ENCODE assay signal across 8 mouse cellular contexts in the genomic region with DNA sequence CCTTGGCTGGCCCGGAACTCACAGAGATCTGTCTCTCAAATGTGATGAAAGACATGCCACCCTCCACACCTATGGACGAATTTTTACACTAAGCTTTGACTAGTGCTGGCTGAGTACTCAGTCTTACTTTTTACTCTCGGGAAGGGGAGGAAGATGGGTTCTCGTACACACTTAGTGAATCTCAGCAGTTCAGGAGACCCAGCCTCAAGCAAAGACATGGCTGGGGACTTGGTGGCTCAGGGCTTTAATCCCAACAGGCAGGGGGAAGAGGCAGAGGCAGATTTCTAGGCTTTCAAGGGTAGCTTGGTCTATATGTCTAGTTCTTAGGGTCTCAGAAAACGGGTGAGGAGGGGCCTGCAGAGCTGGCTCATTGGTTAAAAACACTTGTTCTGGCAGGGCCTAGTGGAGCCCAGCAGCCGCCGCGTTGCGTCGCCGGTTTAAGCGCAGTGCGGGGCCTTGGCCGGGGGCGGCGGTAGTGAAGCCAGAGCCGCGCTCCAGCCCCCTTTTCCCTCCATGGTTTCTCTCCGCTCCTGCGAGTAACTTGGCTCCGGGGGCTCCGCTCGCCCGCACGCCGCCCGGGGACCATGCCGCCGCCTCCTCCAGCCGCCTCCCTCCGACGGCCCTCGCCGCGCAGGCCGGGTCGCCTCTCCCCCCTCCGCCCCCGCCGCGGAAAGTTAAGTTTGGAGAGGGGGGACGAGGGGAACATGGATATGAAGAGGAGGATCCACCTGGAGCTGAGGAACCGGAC. TPM values are rescaled to one million over a fixed set of nuclear protein-coding genes. Genes with fewer than 3 reads are reported as not detected.
A peak's percentile ranks its signal among the peaks of the same experiment; 100 is the strongest.
DNase-seq lines count a peak whose midpoint lies in the region; ATAC-seq and TF ChIP-seq lines count a peak whose summit lies in the region.

No protein-coding gene starts in this region.

- peak overlapping the region; percentile 50 for H3K4me2 ChIP-seq in forebrain, embryonic 14.5 days (ENCODE audit: low read length)
- H3K4me2 ChIP-seq in stomach, embryonic 14.5 days (replicated peaks; ENCODE audit: low read depth, low read length): peak overlapping the region; percentile 40

- no peaks in the 10 kb centered on the region for H3K4me1 ChIP-seq in ES-Bruce4 (ENCODE audit: control insufficient read depth, insufficient read depth, low read length)
- H3K4me1 ChIP-seq in forebrain, embryonic 14.5 days (ENCODE audit: control insufficient read depth, insufficient read depth, low read length): no peaks in the 10 kb centered on the region
- H3K4me1 ChIP-seq in stomach, embryonic 14.5 days (ENCODE audit: control insufficient read depth, insufficient read depth, low read length): no peaks in the 10 kb centered on the region

- ATAC-seq in forebrain, embryonic 14.5 days: peak; percentile 92
- ATAC-seq in hematopoietic stem cell, adult 5-6 weeks (replicated peaks in 1 of 2; ENCODE audit: insufficient read depth in 1 of 2, low FRiP score in 2 of 2, low TSS enrichment in 1 of 2, low read depth in 1 of 2, poor library complexity in 2 of 2, severe bottlenecking in 2 of 2): peak; percentile 94 to 96
- ATAC-seq in megakaryocyte-erythroid progenitor cell, adult 5-6 weeks (replicated peaks; ENCODE audit: low FRiP score, low TSS enrichment, poor library complexity, severe bottlenecking): peak; percentile 92
- ATAC-seq in stomach, embryonic 14.5 days (ENCODE audit: insufficient number of reproducible peaks, insufficient read depth, low FRiP score, low read depth): peak; percentile 88

- 0 out of 2 replicates have a peak, but pooled peaks cover 2% of the 10 kb centered on the region for H3K27me3 ChIP-seq in ES-Bruce4 (ENCODE audit: control insufficient read depth, insufficient read depth, low read length, poor library complexity, severe bottlenecking)
- no peaks in the 10 kb centered on the region for H3K27me3 ChIP-seq in forebrain, embryonic 14.5 days (replicated peaks; ENCODE audit: control insufficient read depth, insufficient read depth, low read length)
- no peaks in the 10 kb centered on the region for H3K27me3 ChIP-seq in stomach, embryonic 14.5 days (ENCODE audit: control insufficient read depth, insufficient read depth, low read length)

- H3K27ac ChIP-seq in ES-Bruce4 (ENCODE audit: insufficient read depth, low read length): no peak overlapping the region
- H3K27ac ChIP-seq in forebrain, embryonic 14.5 days (ENCODE audit: low read depth, low read length): no peak overlapping the region
- H3K27ac ChIP-seq in stomach, embryonic 14.5 days (ENCODE audit: low read length): no peak overlapping the region

- DNase-seq in ZHBTc4 (ENCODE audit: low read depth, low spot score): peak; percentile 81
- DNase-seq in forebrain, embryonic 14.5 days (ENCODE audit: low spot score): peak; percentile 69
- peak; percentile 22 to 42 for DNase-seq in layer of hippocampus, postnatal 25 days (ENCODE audit: extremely low spot score in 1 of 2, low spot score in 1 of 2)
- DNase-seq in spleen, postnatal 36 days (ENCODE audit: low spot score in 2 of 2): no peak

- 10% methylated on average over 30 of the region's 43 CpGs for WGBS in forebrain, embryonic 14.5 days
- 9% methylated on average over 29 of the region's 43 CpGs for WGBS in stomach, embryonic 14.5 days

- H3K36me3 ChIP-seq in ES-Bruce4 (ENCODE audit: control insufficient read depth, insufficient read depth, low read length, poor library complexity, severe bottlenecking): no peaks in the 10 kb centered on the region
- H3K36me3 ChIP-seq in forebrain, embryonic 14.5 days (ENCODE audit: control insufficient read depth, insufficient read depth, low read length): no peaks in the 10 kb centered on the region
- no peaks in the 10 kb centered on the region for H3K36me3 ChIP-seq in stomach, embryonic 14.5 days (ENCODE audit: control insufficient read depth, insufficient read depth, low read length)

- no peak overlapping the region for H3K4me3 ChIP-seq in ES-Bruce4 (ENCODE audit: low read depth, low read length)
- peak overlapping the region; percentile 26 for H3K4me3 ChIP-seq in forebrain, embryonic 14.5 days (ENCODE audit: low read depth, low read length)
- H3K4me3 ChIP-seq in stomach, embryonic 14.5 days (ENCODE audit: low read depth, low read length): peak overlapping the region; percentile 30; the same call in 1 of the 2 replicates

- TF ChIP-seq POLR2A in ES-Bruce4 (IDR thresholded peaks at IDR 0.05; ENCODE audit: insufficient read depth, low read length): no peak

- no peak for TF ChIP-seq CTCF in ES-Bruce4 (IDR thresholded peaks at IDR 0.05; ENCODE audit: low read depth, low read length)

- peak overlapping the region; percentile 48 for H3K9ac ChIP-seq in ES-Bruce4 (ENCODE audit: low read depth, poor library complexity, severe bottlenecking)
- H3K9ac ChIP-seq in forebrain, embryonic 14.5 days (ENCODE audit: low read length): peak overlapping the region; percentile 47; the same call in 1 of the 2 replicates
- no peak overlapping the region for H3K9ac ChIP-seq in stomach, embryonic 14.5 days (replicated peaks; ENCODE audit: low read depth, low read length)

- TF ChIP-seq EP300 in ES-Bruce4 (IDR thresholded peaks at IDR 0.05; ENCODE audit: insufficient read depth, low read depth, low read length): no peak

- H3K9me3 ChIP-seq in ES-Bruce4 (replicated peaks; ENCODE audit: control insufficient read depth, insufficient read depth, low read length, poor library complexity, severe bottlenecking): no peaks in the 10 kb centered on the region; the same call in 1 of the 2 replicates
- no peaks in the 10 kb centered on the region for H3K9me3 ChIP-seq in forebrain, embryonic 14.5 days (replicated peaks; ENCODE audit: control insufficient read depth, low read length)
- H3K9me3 ChIP-seq in stomach, embryonic 14.5 days (ENCODE audit: control insufficient read depth, low read depth, low read length): no peaks in the 10 kb centered on the region

RNA-seq across cellular contexts. Expression of a gene that starts 5.1 kb away (rescaled TPM):
- polyA plus RNA-seq in ES-Bruce4 (2011; ENCODE audit: insufficient read depth, insufficient read length, low read depth, missing spikeins): 2.0 and 2.1 TPM in 2 replicates
- polyA plus RNA-seq in forebrain, embryonic 14.5 days (2014; fragmentation: Nextera tagmentation; extraction: Ambion mirVana): not detected in 2 replicates
- total RNA-seq in hematopoietic stem cell, adult 5-6 weeks (2017): not detected in 2 replicates
- total RNA-seq in layer of hippocampus, postnatal 25 days (2021): not detected
- total RNA-seq in megakaryocyte-erythroid progenitor cell, adult 5-6 weeks (2014; fragmentation: Nextera tagmentation): not detected in 2 replicates
- not detected in 2 replicates for total RNA-seq in megakaryocyte-erythroid progenitor cell, adult 5-6 weeks (2017)
- not detected in 2 replicates for polyA plus RNA-seq in stomach, embryonic 14.5 days (2014; fragmentation: Nextera tagmentation; extraction: Ambion mirVana)

RNA-seq across cellular contexts. Expression of a gene that starts 23.1 kb away (rescaled TPM):
- 15.5 and 21.7 TPM in 2 replicates for polyA plus RNA-seq in ES-Bruce4 (2011; ENCODE audit: insufficient read depth, insufficient read length, low read depth, missing spikeins)
- polyA plus RNA-seq in forebrain, embryonic 14.5 days (2014; fragmentation: Nextera tagmentation; extraction: Ambion mirVana): 15.6 and 16.3 TPM in 2 replicates
- 12.6 and 14.8 TPM in 2 replicates for total RNA-seq in hematopoietic stem cell, adult 5-6 weeks (2017)
- 10 to 100 TPM; 10.8 to 11.6 TPM for total RNA-seq in layer of hippocampus, postnatal 25 days (2021)
- 4.7 and 8.8 TPM in 2 replicates for total RNA-seq in megakaryocyte-erythroid progenitor cell, adult 5-6 weeks (2014; fragmentation: Nextera tagmentation)
- total RNA-seq in megakaryocyte-erythroid progenitor cell, adult 5-6 weeks (2017): 8.6 and 29.3 TPM in 2 replicates
- polyA plus RNA-seq in stomach, embryonic 14.5 days (2014; fragmentation: Nextera tagmentation; extraction: Ambion mirVana): 15.1 and 18.4 TPM in 2 replicates

RNA-seq across cellular contexts. Expression of a gene that starts 39.6 kb away (rescaled TPM):
- not detected in 2 replicates for polyA plus RNA-seq in ES-Bruce4 (2011; ENCODE audit: insufficient read depth, insufficient read length, low read depth, missing spikeins)
- 0.09 TPM in 1 of 2 replicates, not detected in the other for polyA plus RNA-seq in forebrain, embryonic 14.5 days (2014; fragmentation: Nextera tagmentation; extraction: Ambion mirVana)
- not detected in 2 replicates for total RNA-seq in hematopoietic stem cell, adult 5-6 weeks (2017)
- 1 to 10 TPM in 1 of 2 experiments, under 1 TPM in 1; 0.91 to 1.1 TPM for total RNA-seq in layer of hippocampus, postnatal 25 days (2021)
- total RNA-seq in megakaryocyte-erythroid progenitor cell, adult 5-6 weeks (2014; fragmentation: Nextera tagmentation): not detected in 2 replicates
- total RNA-seq in megakaryocyte-erythroid progenitor cell, adult 5-6 weeks (2017): not detected in 2 replicates
- not detected in 2 replicates for polyA plus RNA-seq in stomach, embryonic 14.5 days (2014; fragmentation: Nextera tagmentation; extraction: Ambion mirVana)

Comparison
In these comparisons a context has a peak if more than half of its experiments do, and no peak if none do; other contexts are left out.
1. DNase-seq: peak in ZHBTc4 (single experiment), forebrain, embryonic 14.5 days (single experiment) and layer of hippocampus, postnatal 25 days (2 of 2); none in spleen, postnatal 36 days (0 of 2).
2. Peak in every context shown above with its lines, with median percentiles within 50 percentile points of each other: ATAC-seq.